Mouse (Mus musculus): ENCODE measurements around the gene Vps54. TPM values are rescaled to one million over a fixed set of nuclear protein-coding genes. Genes with fewer than 3 reads are reported as not detected.
"Not testable (repeated sequence)": the region's sequence is repeated elsewhere in the genome, so short reads cannot be mapped to it uniquely, and the experiment has no call there.

The Vps54 gene
- polyA plus RNA-seq, 1 experiment from 2014 or later: 14.9 TPM

DNA sequence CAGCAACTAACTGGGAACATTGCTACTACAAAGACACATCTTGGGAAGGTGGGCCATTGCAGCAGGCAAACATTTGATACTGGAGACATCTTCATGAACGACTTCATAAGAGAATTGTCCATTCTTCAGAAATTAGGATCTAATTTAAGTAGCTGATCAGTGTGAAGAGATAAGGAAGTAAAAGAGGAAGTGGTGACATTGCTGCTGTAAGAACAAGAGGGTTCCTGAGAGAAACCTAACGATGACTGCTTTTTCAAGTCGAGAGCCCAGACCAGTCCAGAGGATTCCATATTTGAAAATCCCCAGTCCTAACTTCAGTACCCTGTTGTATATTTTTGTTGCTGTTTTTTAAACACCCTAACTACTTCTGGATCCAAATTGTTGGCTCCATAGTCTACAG lies 26.3 kb downstream of the Vps54 start:
- no peaks in the 10 kb centered on the region for H3K27me3 ChIP-seq (ENCODE audit: control insufficient read depth, insufficient read depth, low read length)
- H3K4me1 ChIP-seq (replicated peaks; ENCODE audit: control insufficient read depth, insufficient read depth, low read length): no peaks in the 10 kb centered on the region
- 0 out of 2 replicates have a peak, but pooled peaks cover 5% of the 10 kb centered on the region for H3K9me3 ChIP-seq (ENCODE audit: control insufficient read depth, low read length)
- no peak for ATAC-seq (ENCODE audit: low FRiP score)
- H3K4me3 ChIP-seq (replicated peaks; ENCODE audit: low read length): no peak overlapping the region
- no peak overlapping the region for H3K4me2 ChIP-seq (replicated peaks)
- no peak overlapping the region for H3K27ac ChIP-seq
- peaks cover 23% of the 10 kb centered on the region for H3K36me3 ChIP-seq (replicated peaks; ENCODE audit: control insufficient read depth, insufficient read depth)
- no peak for DNase-seq (ENCODE audit: low spot score)
- no peak overlapping the region for H3K9ac ChIP-seq
- 96% methylated on average over 3 of the region's 3 CpGs for WGBS

DNA sequence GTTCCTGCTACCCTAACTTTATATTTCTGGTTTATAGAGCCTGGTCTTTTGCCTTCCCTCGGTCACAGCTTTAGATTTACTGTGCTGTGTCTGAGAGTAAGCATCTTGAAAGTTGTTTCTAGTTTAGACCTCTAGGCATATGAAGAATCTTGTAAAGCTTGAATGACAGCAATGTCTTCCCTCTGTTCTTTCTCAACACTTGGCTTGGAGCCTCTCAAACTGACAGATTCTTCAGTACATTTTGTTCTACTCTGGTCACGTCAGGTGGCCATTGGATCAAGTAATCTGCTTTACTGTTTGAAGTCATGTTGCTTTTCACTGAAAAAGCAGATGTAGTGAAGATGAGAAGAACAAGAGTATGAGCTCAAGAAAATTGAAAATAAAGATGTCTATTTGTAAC lies 37.1 kb downstream of the Vps54 start:
- DNase-seq (ENCODE audit: low spot score): no peak
- Histone ChIP-seq H3K27ac (no peak overlapping the region), H3K27me3 (ENCODE audit: control insufficient read depth, insufficient read depth, low read length) (no peaks in the 10 kb centered on the region), H3K4me1 (replicated peaks; ENCODE audit: control insufficient read depth, insufficient read depth, low read length) (no peaks in the 10 kb centered on the region), H3K9me3 (ENCODE audit: control insufficient read depth, low read length) (no peaks in the 10 kb centered on the region), H3K4me2 (replicated peaks) (no peak overlapping the region), H3K9ac (no peak overlapping the region), H3K4me3 (replicated peaks; ENCODE audit: low read length) (no peak overlapping the region), H3K36me3 (replicated peaks; ENCODE audit: control insufficient read depth, insufficient read depth) (peaks cover 27% of the 10 kb centered on the region)
- whole genome bisulfite sequencing: 93% methylated on average over 2 of the region's 2 CpGs
- no peak for ATAC-seq (ENCODE audit: low FRiP score)

GRCm38 (mm10) chr11:21286391-21286790 lies 47.3 kb downstream of the Vps54 start:
- Histone ChIP-seq H3K4me1 (replicated peaks; ENCODE audit: control insufficient read depth, insufficient read depth, low read length) (no peaks in the 10 kb centered on the region), H3K27ac (no peak overlapping the region), H3K9me3 (ENCODE audit: control insufficient read depth, low read length) (no peaks in the 10 kb centered on the region), H3K27me3 (ENCODE audit: control insufficient read depth, insufficient read depth, low read length) (no peaks in the 10 kb centered on the region), H3K36me3 (replicated peaks; ENCODE audit: control insufficient read depth, insufficient read depth) (no peaks in the 10 kb centered on the region), H3K9ac (no peak overlapping the region), H3K4me2 (replicated peaks) (no peak overlapping the region), H3K4me3 (replicated peaks; ENCODE audit: low read length) (no peak overlapping the region)
- ATAC-seq (ENCODE audit: low FRiP score) (no peak), DNase-seq (ENCODE audit: low spot score) (no peak)
- 88% methylated on average over 3 of the region's 3 CpGs for WGBS

- H3K4me1 ChIP-seq (replicated peaks; ENCODE audit: control insufficient read depth, insufficient read depth, low read length); H3K4me3 ChIP-seq (replicated peaks; ENCODE audit: low read length); H3K27me3 ChIP-seq (ENCODE audit: control insufficient read depth, insufficient read depth, low read length); H3K4me2 ChIP-seq (replicated peaks); H3K27ac ChIP-seq; H3K9me3 ChIP-seq (ENCODE audit: control insufficient read depth, low read length); H3K9ac ChIP-seq; H3K36me3 ChIP-seq (replicated peaks; ENCODE audit: control insufficient read depth, insufficient read depth); ATAC-seq (ENCODE audit: low FRiP score); DNase-seq (ENCODE audit: low spot score): not testable (repeated sequence)
- 98% methylated on average over 2 of the region's 2 CpGs for WGBS
These were observed 49.1 kb downstream of the Vps54 start for GRCm38 (mm10) chr11:21288153-21288552.

DNA sequence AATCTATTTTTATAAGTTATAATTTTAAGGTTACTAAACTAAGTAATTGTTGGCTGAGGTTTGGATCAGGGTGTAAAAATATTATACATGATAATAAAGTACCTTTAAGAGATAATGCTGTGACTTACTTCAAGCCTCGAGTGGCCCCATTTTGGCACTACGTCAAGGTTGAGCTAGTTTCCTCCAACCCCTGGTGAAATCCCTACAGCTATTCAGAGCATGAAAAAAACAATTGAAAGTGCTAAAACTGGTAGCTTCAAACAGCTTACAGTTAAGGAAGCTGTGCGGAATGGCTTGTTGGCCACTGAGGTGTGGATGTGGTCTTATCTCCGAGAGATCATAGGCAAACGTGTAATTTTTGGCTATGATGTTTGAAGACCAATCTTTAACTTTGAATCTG lies 56.4 kb downstream of the Vps54 start:
- Histone ChIP-seq H3K36me3 (replicated peaks; ENCODE audit: control insufficient read depth, insufficient read depth) (peaks cover 28% of the 10 kb centered on the region), H3K4me2 (replicated peaks) (no peak overlapping the region), H3K27ac (no peak overlapping the region), H3K27me3 (ENCODE audit: control insufficient read depth, insufficient read depth, low read length) (no peaks in the 10 kb centered on the region), H3K4me3 (replicated peaks; ENCODE audit: low read length) (no peak overlapping the region), H3K9ac (no peak overlapping the region), H3K4me1 (replicated peaks; ENCODE audit: control insufficient read depth, insufficient read depth, low read length) (no peaks in the 10 kb centered on the region), H3K9me3 (ENCODE audit: control insufficient read depth, low read length) (no peaks in the 10 kb centered on the region)
- ATAC-seq (ENCODE audit: low FRiP score): no peak
- 93% methylated on average over 5 of the region's 5 CpGs for WGBS
- no peak for DNase-seq (ENCODE audit: low spot score)

GRCm38 (mm10) chr11:21303619-21304018 lies 64.5 kb downstream of the Vps54 start:
- peaks cover 46% of the 10 kb centered on the region for H3K36me3 ChIP-seq (replicated peaks; ENCODE audit: control insufficient read depth, insufficient read depth)
- no peaks in the 10 kb centered on the region for H3K9me3 ChIP-seq (ENCODE audit: control insufficient read depth, low read length)
- no peak overlapping the region for H3K9ac ChIP-seq
- no peak for DNase-seq (ENCODE audit: low spot score)
- 90% methylated on average over 3 of the region's 3 CpGs for WGBS
- no peak overlapping the region for H3K4me3 ChIP-seq (replicated peaks; ENCODE audit: low read length)
- no peaks in the 10 kb centered on the region for H3K4me1 ChIP-seq (replicated peaks; ENCODE audit: control insufficient read depth, insufficient read depth, low read length)
- no peak for ATAC-seq (ENCODE audit: low FRiP score)
- H3K27ac ChIP-seq: no peak overlapping the region
- no peaks in the 10 kb centered on the region for H3K27me3 ChIP-seq (ENCODE audit: control insufficient read depth, insufficient read depth, low read length)
- no peak overlapping the region for H3K4me2 ChIP-seq (replicated peaks)

- Histone ChIP-seq H3K9ac (no peak overlapping the region), H3K9me3 (ENCODE audit: control insufficient read depth, low read length) (no peaks in the 10 kb centered on the region), H3K36me3 (replicated peaks; ENCODE audit: control insufficient read depth, insufficient read depth) (peaks cover 31% of the 10 kb centered on the region), H3K4me3 (replicated peaks; ENCODE audit: low read length) (no peak overlapping the region), H3K4me2 (replicated peaks) (no peak overlapping the region), H3K4me1 (replicated peaks; ENCODE audit: control insufficient read depth, insufficient read depth, low read length) (no peaks in the 10 kb centered on the region), H3K27ac (no peak overlapping the region), H3K27me3 (ENCODE audit: control insufficient read depth, insufficient read depth, low read length) (no peaks in the 10 kb centered on the region)
- 89% methylated on average over 5 of the region's 5 CpGs for WGBS
- DNase-seq (ENCODE audit: low spot score) (no peak), ATAC-seq (ENCODE audit: low FRiP score) (no peak)
These were observed 68.1 kb downstream of the Vps54 start for GRCm38 (mm10) chr11:21307078-21307668.

DNA sequence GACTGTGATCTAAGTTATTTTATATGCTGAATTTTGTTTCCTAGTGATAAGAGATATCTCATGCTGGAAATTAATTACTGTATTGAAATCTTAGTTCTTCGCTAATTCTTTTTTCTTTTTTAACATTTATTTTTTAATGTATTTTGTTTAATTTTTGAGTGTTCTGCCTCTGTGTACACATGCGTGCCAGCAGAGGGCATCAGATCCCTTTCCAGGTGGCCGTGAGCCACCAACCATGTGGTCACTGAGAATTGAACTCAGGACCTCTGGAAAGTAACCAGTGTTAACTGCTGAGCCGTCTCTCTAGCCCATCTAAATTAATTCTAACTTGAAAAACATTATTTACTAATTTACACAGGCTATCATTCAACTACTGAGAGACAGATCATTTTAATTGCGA lies 69.0 kb downstream of the Vps54 start:
- ATAC-seq (ENCODE audit: low FRiP score) (no peak), DNase-seq (ENCODE audit: low spot score) (no peak)
- Histone ChIP-seq H3K27ac (no peak overlapping the region), H3K36me3 (replicated peaks; ENCODE audit: control insufficient read depth, insufficient read depth) (peaks cover 38% of the 10 kb centered on the region), H3K27me3 (ENCODE audit: control insufficient read depth, insufficient read depth, low read length) (no peaks in the 10 kb centered on the region), H3K4me2 (replicated peaks) (no peak overlapping the region), H3K9ac (no peak overlapping the region), H3K4me1 (replicated peaks; ENCODE audit: control insufficient read depth, insufficient read depth, low read length) (no peaks in the 10 kb centered on the region), H3K9me3 (ENCODE audit: control insufficient read depth, low read length) (no peaks in the 10 kb centered on the region), H3K4me3 (replicated peaks; ENCODE audit: low read length) (no peak overlapping the region)
- 86% methylated on average over 5 of the region's 5 CpGs for WGBS

GRCm38 (mm10) chr11:21309516-21309915 lies 70.4 kb downstream of the Vps54 start:
- no peak for DNase-seq (ENCODE audit: low spot score)

More at GRCm38 (mm10) chr11:21309516-21309915, 70.4 kb downstream of the Vps54 start:
- Histone ChIP-seq H3K27me3 (ENCODE audit: control insufficient read depth, insufficient read depth, low read length) (no peaks in the 10 kb centered on the region), H3K4me1 (replicated peaks; ENCODE audit: control insufficient read depth, insufficient read depth, low read length) (no peaks in the 10 kb centered on the region), H3K4me2 (replicated peaks) (no peak overlapping the region), H3K36me3 (replicated peaks; ENCODE audit: control insufficient read depth, insufficient read depth) (peaks cover 52% of the 10 kb centered on the region), H3K9ac (no peak overlapping the region), H3K27ac (no peak overlapping the region), H3K4me3 (replicated peaks; ENCODE audit: low read length) (no peak overlapping the region), H3K9me3 (ENCODE audit: control insufficient read depth, low read length) (no peaks in the 10 kb centered on the region)
- ATAC-seq (ENCODE audit: low FRiP score): no peak
- 57% methylated on average over 6 of the region's 6 CpGs for WGBS
